Mouse (Mus musculus) MEL (cell line): ENCODE results near the gene Themis2. TPM values are rescaled to one million over a fixed set of nuclear protein-coding genes. Genes with fewer than 3 reads are reported as not detected.
A peak's percentile ranks its signal among the peaks of the same experiment; 100 is the strongest.

Source experiments
- DNase-seq: peaks from one replicate; pipeline ENCODE4 v3.0.0; 2011; ENCODE audit warnings: low read depth, low spot score
- H3K27ac ChIP-seq: 2 replicates; pipeline ENCODE4 v1.5.1; 2012; ENCODE audit warnings: low read depth, mild to moderate bottlenecking, control low read depth, low read length, moderate library complexity; ENCODE audit not compliant: control insufficient read depth
- H3K27me3 ChIP-seq, 2 experiments: fragments of 150-350 bp in 1 of 2; sonication (generic) in 1 of 2; 2 replicates each; pipeline ENCODE4 v1.6.1; 2012; ENCODE audit warnings: low read length in 2 of 2, mild to moderate bottlenecking in 2 of 2, improper control_type of control experiment in 1 of 2, moderate library complexity in 1 of 2; ENCODE audit not compliant: insufficient read depth in 2 of 2, control insufficient read depth in 1 of 2
- H3K36me3 ChIP-seq, 2 experiments: 2 replicates each; pipeline ENCODE4 v1.6.1; 2012 to 2014; ENCODE audit warnings: low read length in 2 of 2, improper control_type of control experiment in 1 of 2, inconsistent platforms in 1 of 2, mild to moderate bottlenecking in 1 of 2; ENCODE audit not compliant: insufficient read depth in 2 of 2, control insufficient read depth in 1 of 2
- H3K4me1 ChIP-seq, 2 experiments: fragments of 150-350 bp in 1 of 2; sonication (generic) in 1 of 2; 2 replicates each; pipeline ENCODE4 v1.6.1; 2012; ENCODE audit warnings: low read length in 2 of 2, improper control_type of control experiment in 1 of 2, mild to moderate bottlenecking in 1 of 2; ENCODE audit not compliant: insufficient read depth in 2 of 2, control insufficient read depth in 1 of 2
- H3K4me3 ChIP-seq, 2 experiments: fragments of 150-350 bp in 1 of 2; sonication (generic) in 1 of 2; 2 replicates each; pipeline ENCODE4 v1.5.1; 2012; ENCODE audit warnings: low read depth in 2 of 2, low read length in 2 of 2, mild to moderate bottlenecking in 2 of 2, moderate library complexity in 2 of 2, control low read depth in 1 of 2, improper control_type of control experiment in 1 of 2; ENCODE audit not compliant: control insufficient read depth in 1 of 2, insufficient read depth in 1 of 2
- H3K79me2 ChIP-seq: 2 replicates; pipeline ENCODE4 v1.6.1; 2012; ENCODE audit warnings: mild to moderate bottlenecking, low read length, moderate library complexity; ENCODE audit not compliant: control insufficient read depth, poor library complexity, insufficient read depth
- H3K9ac ChIP-seq: 2 replicates; pipeline ENCODE4 v1.6.1; 2012; ENCODE audit warnings: low read depth, mild to moderate bottlenecking, control low read depth, low read length, moderate library complexity; ENCODE audit not compliant: control insufficient read depth, poor library complexity, severe bottlenecking
- H3K9me3 ChIP-seq: fragments of 150-350 bp; sonication (generic); replicated peaks from 2 replicates; pipeline ENCODE4 v1.6.1; 2012; ENCODE audit warnings: mild to moderate bottlenecking, low read length, improper control_type of control experiment, moderate library complexity; ENCODE audit not compliant: insufficient read depth
- BHLHE40 ChIP-seq: IDR thresholded peaks from 2 replicates; pipeline ENCODE4 v1.6.1; 2012; ENCODE audit warnings: low read depth, mild to moderate bottlenecking, inconsistent platforms, low read length, improper control_type of control experiment, borderline replicate concordance
- CHD1 ChIP-seq: IDR thresholded peaks from 2 replicates; pipeline ENCODE4 v1.6.1; 2012; ENCODE audit warnings: low read depth, mild to moderate bottlenecking, inconsistent platforms, low read length, improper control_type of control experiment
- CHD2 ChIP-seq: IDR thresholded peaks from 2 replicates; pipeline ENCODE4 v1.6.1; 2011; ENCODE audit warnings: low read length, improper control_type of control experiment
- CTCF ChIP-seq, 3 experiments: IDR thresholded peaks in 2 of 3; conservative IDR thresholded peaks in 1 of 3; 2 replicates each; pipeline ENCODE4 v1.5.1; 2011 to 2012; ENCODE audit warnings: low read length in 3 of 3, low read depth in 2 of 3, mild to moderate bottlenecking in 2 of 3, improper control_type of control experiment in 1 of 3, inconsistent platforms in 1 of 3, mixed read lengths in 1 of 3, moderate library complexity in 1 of 3; ENCODE audit not compliant: control insufficient read depth in 1 of 3, insufficient read depth in 1 of 3, poor library complexity in 1 of 3, severe bottlenecking in 1 of 3
- E2F4 ChIP-seq: IDR thresholded peaks from 2 replicates; pipeline ENCODE4 v1.6.1; 2011; ENCODE audit warnings: low read depth, low read length, improper control_type of control experiment, borderline replicate concordance
- ELF1 ChIP-seq: IDR thresholded peaks from 2 replicates; pipeline ENCODE4 v1.6.1; 2014; ENCODE audit warnings: low read depth, mild to moderate bottlenecking, inconsistent platforms, low read length, improper control_type of control experiment, moderate library complexity
- EP300 ChIP-seq, 2 experiments: IDR thresholded peaks; 2 replicates each; pipeline ENCODE4 v1.6.1; 2011; ENCODE audit warnings: improper control_type of control experiment in 2 of 2, low read length in 2 of 2, low read depth in 1 of 2, mild to moderate bottlenecking in 1 of 2
- ETS1 ChIP-seq: IDR thresholded peaks from 2 replicates; pipeline ENCODE4 v1.6.1; 2012; ENCODE audit warnings: low read depth, mild to moderate bottlenecking, inconsistent platforms, low read length, improper control_type of control experiment, moderate library complexity
- GABPA ChIP-seq: IDR thresholded peaks from 2 replicates; pipeline ENCODE4 v1.6.1; 2012; ENCODE audit warnings: low read depth, mild to moderate bottlenecking, inconsistent platforms, low read length, improper control_type of control experiment, moderate library complexity
- GATA1 ChIP-seq: IDR thresholded peaks from 2 replicates; pipeline ENCODE4 v1.6.1; 2011; ENCODE audit warnings: low read depth, low read length, improper control_type of control experiment
- HCFC1 ChIP-seq: IDR thresholded peaks from 2 replicates; pipeline ENCODE4 v1.6.1; 2012; ENCODE audit warnings: low read depth, mild to moderate bottlenecking, inconsistent platforms, low read length, improper control_type of control experiment, moderate library complexity
- JUND ChIP-seq: IDR thresholded peaks from 2 replicates; pipeline ENCODE4 v1.6.1; 2011; ENCODE audit warnings: low read depth, mild to moderate bottlenecking, improper control_type of control experiment, low read length
- KAT2A ChIP-seq: conservative IDR thresholded peaks from 2 replicates; pipeline ENCODE4 v1.6.1; 2012; ENCODE audit warnings: low read depth, low read length, improper control_type of control experiment, inconsistent platforms
- MAFK ChIP-seq: IDR thresholded peaks from 2 replicates; pipeline ENCODE4 v1.6.1; 2011; ENCODE audit warnings: low read depth, mild to moderate bottlenecking, low read length, improper control_type of control experiment, borderline replicate concordance
- MAX ChIP-seq: IDR thresholded peaks from 2 replicates; pipeline ENCODE4 v1.6.1; 2011; ENCODE audit warnings: low read length, improper control_type of control experiment
- MAZ ChIP-seq: IDR thresholded peaks from 2 replicates; pipeline ENCODE4 v1.6.1; 2012; ENCODE audit warnings: low read depth, mild to moderate bottlenecking, inconsistent platforms, low read length, improper control_type of control experiment
- MEF2A ChIP-seq: IDR thresholded peaks from 2 replicates; pipeline ENCODE4 v1.6.1; 2014; ENCODE audit warnings: low read depth, mild to moderate bottlenecking, inconsistent platforms, low read length, improper control_type of control experiment; ENCODE audit not compliant: poor library complexity, insufficient replicate concordance, severe bottlenecking; ENCODE audit errors: extremely low read depth
- MXI1 ChIP-seq: IDR thresholded peaks from 2 replicates; pipeline ENCODE4 v1.6.1; 2011; ENCODE audit warnings: mild to moderate bottlenecking, low read depth, low read length, improper control_type of control experiment
- MYB ChIP-seq: IDR thresholded peaks from 2 replicates; pipeline ENCODE4 v1.6.1; 2011; ENCODE audit warnings: mild to moderate bottlenecking, low read depth, low read length, improper control_type of control experiment
- MYC ChIP-seq: IDR thresholded peaks from 2 replicates; pipeline ENCODE4 v1.6.1; 2011; ENCODE audit warnings: low read depth, mild to moderate bottlenecking, low read length, improper control_type of control experiment, moderate library complexity
- NELFE ChIP-seq: IDR thresholded peaks from 2 replicates; pipeline ENCODE4 v1.6.1; 2011; ENCODE audit warnings: low read depth, low read length, improper control_type of control experiment
- NRF1 ChIP-seq: IDR thresholded peaks from 2 replicates; pipeline ENCODE4 v1.6.1; 2014; ENCODE audit warnings: low read depth, mild to moderate bottlenecking, inconsistent platforms, low read length, improper control_type of control experiment, moderate library complexity; ENCODE audit not compliant: poor library complexity, insufficient read depth, severe bottlenecking
- POLR2A ChIP-seq, 2 experiments: IDR thresholded peaks; 2 replicates each; pipeline ENCODE4 v1.6.1; 2011 to 2012; ENCODE audit warnings: low read length in 2 of 2, mild to moderate bottlenecking in 2 of 2, control low read depth in 1 of 2, improper control_type of control experiment in 1 of 2, low read depth in 1 of 2, moderate library complexity in 1 of 2; ENCODE audit not compliant: control insufficient read depth in 1 of 2, insufficient read depth in 1 of 2, poor library complexity in 1 of 2
- POLR2AphosphoS2 ChIP-seq: IDR thresholded peaks from 2 replicates; pipeline ENCODE4 v1.6.1; 2011; ENCODE audit warnings: low read length, improper control_type of control experiment
- POLR2AphosphoS5 ChIP-seq: IDR thresholded peaks from 2 replicates; pipeline ENCODE4 v1.6.1; 2012; ENCODE audit warnings: low read depth, borderline replicate concordance, mild to moderate bottlenecking, inconsistent platforms, low read length, moderate library complexity, mixed read lengths
- RAD21 ChIP-seq: IDR thresholded peaks from 2 replicates; pipeline ENCODE4 v1.6.1; 2011; ENCODE audit warnings: mild to moderate bottlenecking, low read depth, low read length, improper control_type of control experiment
- SIN3A ChIP-seq: IDR thresholded peaks from 2 replicates; pipeline ENCODE4 v1.6.1; 2012; ENCODE audit warnings: low read length, improper control_type of control experiment, inconsistent platforms
- SMC3 ChIP-seq: IDR thresholded peaks from 2 replicates; pipeline ENCODE4 v1.6.1; 2011; ENCODE audit warnings: low read depth, low read length, improper control_type of control experiment
- TAL1 ChIP-seq: IDR thresholded peaks from 2 replicates; pipeline ENCODE4 v1.6.1; 2012; ENCODE audit warnings: mild to moderate bottlenecking, inconsistent platforms, low read length, moderate library complexity, mixed read lengths
- TBP ChIP-seq: IDR thresholded peaks from 2 replicates; pipeline ENCODE4 v1.8.0; 2011; ENCODE audit warnings: low read depth, low read length, improper control_type of control experiment
- TCF12 ChIP-seq: IDR thresholded peaks from 2 replicates; pipeline ENCODE4 v1.6.1; 2014; ENCODE audit warnings: low read depth, mild to moderate bottlenecking, inconsistent platforms, low read length, improper control_type of control experiment, moderate library complexity
- UBTF ChIP-seq: IDR thresholded peaks from 2 replicates; pipeline ENCODE4 v1.6.1; 2012; ENCODE audit warnings: low read depth, mild to moderate bottlenecking, inconsistent platforms, low read length, improper control_type of control experiment, moderate library complexity, borderline replicate concordance; ENCODE audit not compliant: insufficient read depth
- USF1 ChIP-seq: IDR thresholded peaks from 2 replicates; pipeline ENCODE4 v1.6.1; 2014; ENCODE audit warnings: low read depth, mild to moderate bottlenecking, inconsistent platforms, low read length, improper control_type of control experiment, moderate library complexity
- USF2 ChIP-seq, 2 experiments: IDR thresholded peaks; 2 replicates each; pipeline ENCODE4 v1.6.1; 2011 to 2012; ENCODE audit warnings: improper control_type of control experiment in 2 of 2, low read length in 2 of 2, borderline replicate concordance in 1 of 2, inconsistent platforms in 1 of 2, low read depth in 1 of 2, mild to moderate bottlenecking in 1 of 2; ENCODE audit not compliant: insufficient read depth in 1 of 2
- ZC3H11A ChIP-seq: IDR thresholded peaks from 2 replicates; pipeline ENCODE4 v1.6.1; 2012; ENCODE audit warnings: low read depth, mild to moderate bottlenecking, inconsistent platforms, low read length, improper control_type of control experiment
- ZKSCAN1 ChIP-seq: IDR thresholded peaks from 2 replicates; pipeline ENCODE4 v1.6.1; 2012; ENCODE audit warnings: low read depth, mild to moderate bottlenecking, inconsistent platforms, low read length, improper control_type of control experiment, moderate library complexity
- ZMIZ1 ChIP-seq: IDR thresholded peaks from 2 replicates; pipeline ENCODE4 v1.6.1; 2012; ENCODE audit warnings: low read depth, mild to moderate bottlenecking, inconsistent platforms, low read length, improper control_type of control experiment, moderate library complexity
- polyA plus RNA-seq, 2 experiments: library from polyadenylated mRNA; stranded (reverse) in 1 of 2; unstranded in 1 of 2; fragments of >175 nt in 1 of 2; fragments of >200 nt in 1 of 2; gene quantifications; 2 replicates each; pipeline versions ENCODE4 v1.2.1 to v1.2.4; 2012; ENCODE audit warnings: low replicate concordance in 2 of 2, low read depth in 1 of 2; ENCODE audit not compliant: insufficient read length in 2 of 2, insufficient read depth in 1 of 2, missing spikeins in 1 of 2
- total RNA-seq: library from RNA; depleted of rRNA; stranded (reverse); fragments of 300-350 nt; gene quantifications from 2 replicates; pipeline ENCODE4 v1.2.3, GENCODE M21; 2012

Themis2 gene
- total and polyA plus RNA-seq, 3 experiments, result 1.0 to 2.6 TPM; not detected in 1

DNA sequence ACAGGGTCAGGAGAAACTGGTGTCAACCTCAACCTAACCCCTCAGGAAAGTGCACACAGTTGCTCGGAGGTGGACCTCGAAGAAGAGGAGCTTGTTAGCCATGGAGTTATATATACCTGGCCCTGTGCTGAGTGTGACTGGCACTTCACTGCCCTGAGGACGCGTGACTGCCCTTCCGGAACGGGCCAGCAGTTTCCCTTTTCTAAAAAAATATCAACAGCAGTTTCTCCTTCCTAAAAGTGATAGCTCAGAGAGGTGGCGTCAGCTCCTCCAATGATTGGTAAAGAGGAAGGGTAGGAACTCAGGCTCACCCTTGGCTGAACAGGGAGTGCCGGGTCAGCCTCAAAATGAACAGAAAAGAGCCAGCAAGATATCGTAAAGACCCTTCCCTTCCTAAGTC is 2.2 kb downstream of the Themis2 start:
- Histone ChIP-seq H3K27me3 (no peaks in the 10 kb centered on the region), H3K79me2 (no peaks in the 10 kb centered on the region), H3K4me3 (peak overlapping the region; percentile 38 to 91), H3K9ac (peak overlapping the region; percentile 58), H3K27ac (peak overlapping the region; percentile 60), H3K9me3 (no peaks in the 10 kb centered on the region), H3K4me1 (peaks cover 5 to 33% of the 10 kb centered on the region in 2 experiments; a peak in 3 of 4 replicates), H3K36me3 (peaks cover 0 to 7% of the 10 kb centered on the region in 2 experiments; a peak in 1 of 4 replicates)
- peak; percentile 76 for DNase-seq
- TF ChIP-seq POLR2AphosphoS5 (no peak), TBP (no peak), ZMIZ1 (no peak), RAD21 (no peak), POLR2AphosphoS2 (no peak), GATA1 (no peak), ZC3H11A (no peak), USF2 (IDR thresholded peaks at IDR 0.05; ENCODE audit: borderline replicate concordance in 1 of 2, insufficient read depth in 1 of 2, low read depth in 1 of 2, low read length in 2 of 2) (no peak), CHD1 (no peak), E2F4 (no peak), KAT2A (no peak), CTCF (IDR thresholded peaks at IDR 0.05 in 2 of 3, conservative IDR thresholded peaks at IDR 0.05 in 1 of 3; ENCODE audit: control insufficient read depth in 1 of 3, insufficient read depth in 1 of 3, low read depth in 2 of 3, low read length in 3 of 3, poor library complexity in 1 of 3, severe bottlenecking in 1 of 3) (no peak), CHD2 (no peak), MYC (no peak), ETS1 (0 out of 2 replicates have a peak, but pooled peaks have one; percentile 22), USF1 (no peak; the same call in 1 of the 2 replicates), ELF1 (peak; percentile 67; the same call in 1 of the 2 replicates), POLR2A (IDR thresholded peaks at IDR 0.05; ENCODE audit: control insufficient read depth in 1 of 2, insufficient read depth in 1 of 2, low read depth in 1 of 2, low read length in 2 of 2, poor library complexity in 1 of 2) (peak in 1 of 2 experiments; percentile 35; a peak in 1 of 4 replicates), TCF12 (no peak), TAL1 (no peak), MAX (peak; percentile 27; the same call in 1 of the 2 replicates), MAZ (no peak), ZKSCAN1 (no peak), JUND (no peak), SIN3A (0 out of 2 replicates have a peak, but pooled peaks have one; percentile 12), MEF2A (no peak), HCFC1 (peak; percentile 13; the same call in 1 of the 2 replicates), MYB (no peak), MXI1 (peak; percentile 42; the same call in 1 of the 2 replicates), EP300 (IDR thresholded peaks at IDR 0.05; ENCODE audit: low read depth in 1 of 2, low read length in 2 of 2) (0 out of 4 replicates have a peak, but pooled peaks have one; percentile 8 to 10), SMC3 (no peak), NELFE (peak; percentile 25; the same call in 1 of the 2 replicates), MAFK (no peak), UBTF (no peak), GABPA (no peak), BHLHE40 (peak; percentile 76), NRF1 (no peak)
